Mouse (Mus musculus): ENCODE results near the gene Gm28048.

GRCm38 (mm10) chr11:22857705-22858440, 124.0 kb downstream of the Gm28048 start:
- no peak for TF ChIP-seq POLR2A (IDR thresholded peaks at IDR 0.05; ENCODE audit: borderline replicate concordance, extremely low read depth, low read depth, low read length)
- no peak for TF ChIP-seq CTCF (IDR thresholded peaks at IDR 0.05; ENCODE audit: insufficient read depth, low read length)

All from lung, adult 2 months (tissue).